Mouse (Mus musculus): ENCODE data around the gene Elfn2. TPM values are rescaled to one million over a fixed set of nuclear protein-coding genes. Genes with fewer than 3 reads are reported as not detected.

Gene Elfn2
- polyA plus RNA-seq (2012; rRNA removed), result 12.1 and 12.6 TPM in 2 replicates

GRCm38 (mm10) chr15:78718290-78719250 lies at the start of gene Elfn2:
TSS of gene Elfn2 (minus strand) at chr15:78718771.

Other genes with a start within 250 kb of the Elfn2 start
- gene Il2rb, start 223.5 kb downstream of the Elfn2 start, polyA plus RNA-seq (2012; rRNA removed), result 0.10 and 0.18 TPM in 2 replicates
- gene C1qtnf6, start 187.4 kb downstream of the Elfn2 start, polyA plus RNA-seq (2012; rRNA removed), result 13.6 and 27.7 TPM in 2 replicates
- gene Sstr3, start 174.1 kb downstream of the Elfn2 start, polyA plus RNA-seq (2012; rRNA removed), result 1.4 and 3.2 TPM in 2 replicates
- gene Rac2, start 146.0 kb downstream of the Elfn2 start, polyA plus RNA-seq (2012; rRNA removed), result 11.1 and 11.7 TPM in 2 replicates
- 6.1 and 6.3 TPM in 2 replicates for gene Cyth4, start 121.7 kb downstream of the Elfn2 start, polyA plus RNA-seq (2012; rRNA removed)
- gene Mfng, start 54.7 kb upstream of the Elfn2 start, polyA plus RNA-seq (2012; rRNA removed), result 41.0 and 71.7 TPM in 2 replicates
- gene Card10, start 84.3 kb upstream of the Elfn2 start, polyA plus RNA-seq (2012; rRNA removed), result 3.8 and 5.4 TPM in 2 replicates
- gene Cdc42ep1, start 123.9 kb upstream of the Elfn2 start, polyA plus RNA-seq (2012; rRNA removed), result 9.1 and 13.2 TPM in 2 replicates
- gene Lgals2, start 136.8 kb upstream of the Elfn2 start, polyA plus RNA-seq (2012; rRNA removed), result 0.10 and 0.29 TPM in 2 replicates
- 65.7 and 68.2 TPM in 2 replicates for gene Gga1, start 158.4 kb upstream of the Elfn2 start, polyA plus RNA-seq (2012; rRNA removed)
- 0.02 and 0.03 TPM in 2 replicates for gene Gm49510, start 180.9 kb upstream of the Elfn2 start, polyA plus RNA-seq (2012; rRNA removed)
- gene Sh3bp1, start 181.0 kb upstream of the Elfn2 start, polyA plus RNA-seq (2012; rRNA removed), result 13.7 and 27.6 TPM in 2 replicates
- 87.9 and 100 TPM in 2 replicates for gene Pdxp, start 195.1 kb upstream of the Elfn2 start, polyA plus RNA-seq (2012; rRNA removed)
- 226 and 578 TPM in 2 replicates for gene Lgals1, start 208.0 kb upstream of the Elfn2 start, polyA plus RNA-seq (2012; rRNA removed)
- 41.2 and 43.8 TPM in 2 replicates for gene Nol12, start 216.2 kb upstream of the Elfn2 start, polyA plus RNA-seq (2012; rRNA removed)
- 48.5 and 58.0 TPM in 2 replicates for gene Triobp, start 229.0 kb upstream of the Elfn2 start, polyA plus RNA-seq (2012; rRNA removed)